Mouse (Mus musculus): Measurements from ENCODE around the gene C6. TPM values are rescaled to one million over a fixed set of nuclear protein-coding genes. Genes with fewer than 3 reads are reported as not detected.

C6 gene
- total RNA-seq, 2 experiments from 2014 or later: not detected

Other genes with a start within 250 kb of the C6 start
- not detected in 2 replicates for gene Mroh2b, start 171.6 kb downstream of the C6 start, total RNA-seq (2015)
- gene Mroh2b, start 171.6 kb downstream of the C6 start, total RNA-seq (2017): not detected in 2 replicates